Mouse (Mus musculus) megakaryocyte, embryonic 14.5 days (primary cell): Measurements from ENCODE around the gene Klhl23. TPM values are rescaled to one million over a fixed set of nuclear protein-coding genes. Genes with fewer than 3 reads are reported as not detected.
"Not testable (repeated sequence)": the region's sequence is repeated elsewhere in the genome, so short reads cannot be mapped to it uniquely, and the experiment has no call there.

Experiments
- H3K27me3 ChIP-seq: replicated peaks from 2 replicates; pipeline ENCODE3; 2012; ENCODE audit warnings: inconsistent platforms
- H3K36me3 ChIP-seq: replicated peaks from 2 replicates; pipeline ENCODE3; 2012; ENCODE audit warnings: low read length, inconsistent platforms, mixed read lengths
- H3K4me1 ChIP-seq: 2 replicates; pipeline ENCODE4 v1.6.1; 2012; ENCODE audit warnings: inconsistent platforms
- H3K4me3 ChIP-seq: replicated peaks from 2 replicates; pipeline ENCODE3; 2012; ENCODE audit warnings: moderate library complexity, mild to moderate bottlenecking, inconsistent platforms
- H3K9me3 ChIP-seq: 2 replicates; pipeline ENCODE4 v1.6.1; 2012; ENCODE audit warnings: inconsistent platforms
- FLI1 ChIP-seq: IDR thresholded peaks from 2 replicates; pipeline ENCODE4 v1.6.1; 2012; ENCODE audit warnings: low read length, inconsistent platforms, mixed read lengths
- GATA1 ChIP-seq: IDR thresholded peaks from 3 replicates; pipeline ENCODE4 v1.6.1; 2012; ENCODE audit warnings: mixed read lengths, low read length, inconsistent platforms, borderline replicate concordance
- polyA plus RNA-seq: library from polyadenylated mRNA; stranded (reverse); fragments of >175 nt; gene quantifications from 2 replicates; pipeline ENCODE4 v1.2.3, GENCODE M21; 2012; ENCODE audit warnings: low replicate concordance; ENCODE audit not compliant: insufficient read depth

The Klhl23 gene
- 0.20 and 3.8 TPM in 2 replicates for polyA plus RNA-seq

DNA sequence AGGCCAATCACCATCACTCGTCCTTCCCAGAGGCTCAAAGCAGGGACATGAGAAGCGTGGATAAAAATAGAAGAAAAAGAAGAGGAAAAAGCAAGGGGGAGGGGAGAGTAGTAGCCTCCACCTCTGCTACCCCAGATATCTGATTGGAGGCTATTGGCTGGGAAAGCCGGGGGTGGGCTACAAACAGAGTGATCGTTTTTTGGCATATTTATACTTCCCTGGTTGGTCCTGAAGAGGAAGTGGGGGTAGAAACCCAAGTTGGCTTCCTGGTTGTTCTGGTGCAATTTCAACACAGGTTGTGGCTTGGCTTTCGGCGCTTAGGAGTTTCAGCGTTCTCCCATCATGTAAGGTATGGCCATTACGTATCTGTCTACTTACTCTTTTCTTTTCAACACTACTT is at the start of gene Klhl23:
Klhl23 (plus strand) TSS at position 234 of the 400 bp plus-strand sequence.
- Histone ChIP-seq H3K27me3 (no peaks in the 10 kb centered on the region), H3K4me3 (peak within 1 kb of the TSS; percentile 92), H3K36me3 (peaks cover 17% of the 10 kb centered on the region), H3K4me1 (peaks cover 49% of the 10 kb centered on the region), H3K9me3 (no peaks in the 10 kb centered on the region)
- TF ChIP-seq GATA1 (no peak), FLI1 (no peak)

DNA sequence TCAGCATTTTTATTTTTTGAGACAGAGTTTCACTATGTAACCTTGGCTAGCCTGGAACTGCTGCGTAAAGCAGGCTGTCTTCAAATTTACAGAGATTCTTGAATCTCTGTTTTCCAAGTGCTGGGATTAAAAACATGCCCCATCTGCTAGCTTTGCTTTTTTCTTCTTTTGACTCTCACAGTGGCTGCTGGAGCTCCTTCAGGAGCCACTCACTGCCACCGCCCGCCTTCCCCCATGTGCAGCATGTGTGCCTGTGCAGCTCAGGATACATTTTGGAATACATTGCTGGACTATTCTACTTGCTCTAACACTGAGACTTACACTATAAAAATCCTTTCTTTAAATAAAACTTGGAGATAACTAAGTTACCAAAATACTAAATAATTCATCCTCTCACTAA is 48.4 kb upstream of the Klhl23 start:
- Histone ChIP-seq H3K27me3 (no peaks in the 10 kb centered on the region), H3K4me1 (peaks cover 26% of the 10 kb centered on the region), H3K36me3 (peaks cover 9% of the 10 kb centered on the region), H3K4me3 (no peak overlapping the region), H3K9me3 (peaks cover 7% of the 10 kb centered on the region; the same call in 1 of the 2 replicates)
- TF ChIP-seq GATA1: no peak
- TF ChIP-seq FLI1: no peak

DNA sequence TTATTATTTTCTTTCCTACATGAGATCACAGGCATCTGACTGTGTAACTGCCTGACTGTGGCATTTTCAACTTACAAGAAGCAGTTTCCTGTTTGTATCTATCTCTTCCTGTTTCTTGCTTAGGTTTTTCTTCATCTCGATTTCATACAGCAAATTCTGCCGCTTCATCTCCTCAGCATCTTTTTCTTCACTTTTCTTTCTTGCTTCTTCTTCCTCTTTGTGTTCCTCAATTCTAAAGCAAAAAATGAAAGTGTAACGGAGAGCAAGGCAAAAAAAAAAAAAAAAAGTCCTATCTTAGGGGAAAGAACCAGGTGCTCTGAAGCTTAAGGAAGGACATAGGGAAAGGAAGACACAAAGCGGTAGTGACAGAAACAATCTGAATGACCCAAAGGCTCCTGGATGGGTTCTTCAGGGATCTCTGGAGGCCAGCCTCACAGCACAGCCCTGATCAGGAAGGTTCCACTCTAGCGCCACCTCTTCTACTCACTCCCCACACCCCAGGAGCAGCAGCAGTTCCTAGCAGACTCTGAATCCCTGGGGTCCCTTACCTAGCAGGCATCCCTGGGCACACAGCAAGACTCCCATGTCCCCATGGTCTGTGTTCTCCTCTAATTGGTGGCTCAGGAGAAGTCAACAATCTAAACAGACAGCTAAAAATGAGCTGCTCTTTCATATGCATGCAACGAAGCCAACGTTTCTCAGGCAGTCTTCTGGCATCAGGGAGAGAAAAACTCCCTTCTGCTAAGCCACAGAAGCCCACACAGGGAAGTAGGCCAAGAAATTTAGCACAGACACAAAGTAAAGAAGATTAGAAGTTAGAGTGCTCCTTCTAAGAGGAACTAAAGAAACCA is 43.5 kb upstream of the Klhl23 start:
- Histone ChIP-seq H3K27me3 (no peaks in the 10 kb centered on the region), H3K4me1 (peaks cover 19% of the 10 kb centered on the region), H3K4me3 (peak overlapping the region; percentile 59), H3K36me3 (peaks cover 11% of the 10 kb centered on the region), H3K9me3 (peaks cover 4% of the 10 kb centered on the region; the same call in 1 of the 2 replicates)
- no peak for TF ChIP-seq FLI1
- TF ChIP-seq GATA1: no peak

DNA sequence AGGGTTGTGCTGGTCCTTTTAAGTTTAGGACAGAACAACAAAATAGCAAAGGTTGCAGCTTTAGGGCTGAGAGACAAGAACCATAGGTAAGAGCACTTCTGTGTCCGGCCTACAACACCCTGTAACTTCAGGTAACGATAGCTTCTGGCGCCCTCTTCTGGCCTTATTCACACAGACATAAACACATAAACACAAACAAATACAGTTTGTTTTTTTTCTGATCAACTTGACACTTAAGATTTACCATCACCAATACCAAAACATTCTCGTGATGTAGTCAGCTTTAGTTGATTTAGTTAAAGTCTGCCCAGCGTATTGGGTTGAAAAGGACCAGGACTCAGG is 42.9 kb upstream of the Klhl23 start:
- Histone ChIP-seq H3K9me3 (peaks cover 3% of the 10 kb centered on the region; the same call in 1 of the 2 replicates), H3K27me3 (no peaks in the 10 kb centered on the region), H3K4me3 (no peak overlapping the region), H3K36me3 (peaks cover 10% of the 10 kb centered on the region), H3K4me1 (peaks cover 19% of the 10 kb centered on the region)
- TF ChIP-seq FLI1: no peak
- TF ChIP-seq GATA1: no peak

DNA sequence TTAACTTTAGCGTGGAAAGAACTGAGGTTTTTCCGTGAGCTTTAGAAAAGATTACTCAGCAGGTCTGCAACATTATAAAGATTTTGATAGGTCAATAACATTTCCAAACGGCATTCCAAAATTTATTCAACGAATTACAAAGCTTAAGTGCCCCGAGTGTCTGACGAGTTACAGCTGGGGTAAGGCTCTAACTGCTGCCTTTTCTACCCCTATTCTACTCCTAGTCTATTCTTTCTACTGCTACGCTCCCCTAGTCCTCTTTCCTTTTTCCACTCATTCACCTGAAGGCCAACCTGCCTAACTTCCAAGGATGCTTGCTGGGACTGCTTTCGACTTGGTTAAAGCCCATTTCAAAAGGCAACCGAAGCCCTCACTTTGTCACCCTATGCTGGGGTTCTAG is 32.8 kb upstream of the Klhl23 start:
- Histone ChIP-seq H3K27me3 (no peaks in the 10 kb centered on the region), H3K9me3 (no peaks in the 10 kb centered on the region), H3K36me3 (peaks cover 27% of the 10 kb centered on the region), H3K4me1 (peaks cover 16% of the 10 kb centered on the region; the same call in 1 of the 2 replicates), H3K4me3 (peak overlapping the region; percentile 97)
- TF ChIP-seq GATA1: no peak
- TF ChIP-seq FLI1: no peak

DNA sequence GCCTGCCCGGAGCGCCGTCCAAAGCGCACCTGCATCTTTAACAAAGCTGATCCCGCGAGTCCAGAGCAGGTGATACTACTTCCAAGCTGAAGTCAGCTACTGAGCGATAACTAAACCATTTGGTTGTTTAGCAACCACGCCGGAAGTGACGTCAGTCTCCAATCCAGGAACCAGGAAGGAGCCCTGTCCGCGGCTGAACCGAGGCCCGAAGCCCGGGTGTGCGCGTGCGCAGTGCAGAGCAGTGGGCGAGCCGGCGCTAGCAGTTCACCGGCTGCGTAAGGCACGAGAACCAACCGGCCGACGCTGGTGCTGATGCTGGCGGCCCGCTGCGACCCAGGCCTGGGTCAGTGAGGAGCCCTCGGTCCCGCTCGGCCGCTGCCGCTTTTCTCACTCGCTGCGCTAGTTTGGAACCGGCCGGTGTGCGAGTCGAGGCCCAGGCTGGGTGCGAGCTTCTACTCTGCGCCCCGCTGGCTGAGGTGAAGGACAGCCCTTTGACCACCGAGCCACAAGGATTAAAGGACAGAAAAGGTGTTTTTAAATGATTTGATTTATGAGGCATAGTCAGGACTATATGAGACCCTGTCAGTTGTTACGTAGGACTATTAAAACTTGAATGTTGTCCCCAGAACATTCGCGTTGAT is 32.2 kb upstream of the Klhl23 start, which contains the start of the genes Ccdc173 and Phospho2:
Ccdc173 (minus strand) TSS at position 147 of the 641 bp plus-strand sequence.
Phospho2 (plus strand) TSS at position 195 of the 641 bp plus-strand sequence.
- H3K4me3 ChIP-seq: peak within 1 kb of the TSS; percentile 97
- no peaks in the 10 kb centered on the region for H3K27me3 ChIP-seq
- H3K36me3 ChIP-seq: peaks cover 28% of the 10 kb centered on the region
- H3K4me1 ChIP-seq: peaks cover 16% of the 10 kb centered on the region; the same call in 1 of the 2 replicates
- H3K9me3 ChIP-seq: no peaks in the 10 kb centered on the region
- TF ChIP-seq FLI1: 0 out of 2 replicates have a peak, but pooled peaks have one; percentile 24
- no peak for TF ChIP-seq GATA1

DNA sequence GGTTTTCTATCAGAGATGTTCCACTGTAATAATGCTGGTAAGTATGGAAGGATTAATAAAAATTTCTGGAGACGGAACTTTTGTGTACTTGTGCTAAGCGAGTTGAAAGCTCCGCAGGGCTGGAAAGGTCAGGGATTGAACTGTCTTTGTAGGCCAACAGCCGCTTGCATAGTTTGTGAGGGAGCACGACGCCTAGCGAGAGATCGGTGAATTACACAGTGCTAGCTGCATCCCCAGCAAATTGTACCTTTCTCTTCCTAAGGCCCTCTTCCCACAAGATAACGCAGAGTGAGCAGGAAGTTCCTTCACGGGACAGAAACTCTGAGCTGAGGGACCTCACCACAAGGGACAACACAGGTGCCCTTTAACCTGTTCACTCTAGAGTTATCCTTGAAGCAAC is 31.5 kb upstream of the Klhl23 start:
- TF ChIP-seq FLI1 (no peak), GATA1 (no peak)
- H3K9me3 ChIP-seq: no peaks in the 10 kb centered on the region

DNA sequence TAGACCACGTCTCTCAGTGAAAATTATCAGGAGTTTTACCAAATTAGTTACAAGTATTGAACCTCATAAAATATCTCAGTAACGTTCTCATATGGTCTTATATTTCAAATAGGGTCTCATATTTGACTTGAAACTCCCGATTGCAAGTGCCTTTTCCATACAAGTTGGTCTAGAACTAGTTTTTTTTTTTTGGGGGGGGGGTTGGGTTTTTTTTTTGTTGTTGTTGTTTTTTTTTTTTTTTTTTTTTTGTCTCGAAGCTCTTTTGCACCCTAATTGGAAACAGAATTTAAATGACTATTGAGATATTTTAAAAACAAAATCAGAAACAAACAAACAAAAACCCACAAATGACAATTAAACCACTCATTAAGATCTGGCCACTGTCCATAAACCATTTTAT is 31.0 kb upstream of the Klhl23 start:
- H3K4me3 ChIP-seq: no peak overlapping the region
- H3K27me3 ChIP-seq: no peaks in the 10 kb centered on the region
- H3K9me3 ChIP-seq: no peaks in the 10 kb centered on the region
- H3K36me3 ChIP-seq: peaks cover 40% of the 10 kb centered on the region
- H3K4me1 ChIP-seq: peaks cover 16% of the 10 kb centered on the region; the same call in 1 of the 2 replicates
- TF ChIP-seq FLI1 (no peak), GATA1 (no peak)

More for the DNA sequence above, 31.5 kb upstream of the Klhl23 start:
- peaks cover 16% of the 10 kb centered on the region; the same call in 1 of the 2 replicates for H3K4me1 ChIP-seq
- H3K4me3 ChIP-seq: peak overlapping the region; percentile 97
- H3K36me3 ChIP-seq: peaks cover 36% of the 10 kb centered on the region
- H3K27me3 ChIP-seq: no peaks in the 10 kb centered on the region

DNA sequence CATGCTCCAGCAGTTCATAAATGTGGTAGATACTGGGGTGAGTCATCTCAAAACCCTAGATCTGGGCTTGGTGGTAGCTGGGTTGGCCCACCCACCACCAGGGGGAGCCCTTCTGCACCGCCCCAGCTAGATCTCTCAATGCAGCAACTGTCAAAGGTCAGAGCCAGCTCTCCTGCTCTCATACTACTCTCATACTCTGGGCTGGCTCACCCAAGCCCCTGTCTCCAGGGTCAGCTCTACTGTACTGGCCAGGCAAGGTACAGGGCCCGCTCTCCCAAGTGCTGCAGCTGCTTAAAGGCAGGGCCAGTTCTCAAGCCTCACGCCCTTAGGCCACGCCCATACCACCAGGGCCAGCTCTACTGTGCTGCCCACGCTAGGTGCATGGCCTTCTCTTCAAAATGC is 18.8 kb upstream of the Klhl23 start:
- Histone ChIP-seq H3K27me3 (no peaks in the 10 kb centered on the region), H3K36me3 (no peaks in the 10 kb centered on the region), H3K4me3 (peak overlapping the region; percentile 0), H3K9me3 (peaks cover 5% of the 10 kb centered on the region; the same call in 1 of the 2 replicates), H3K4me1 (peaks cover 12% of the 10 kb centered on the region)
- TF ChIP-seq GATA1: no peak
- no peak for TF ChIP-seq FLI1

DNA sequence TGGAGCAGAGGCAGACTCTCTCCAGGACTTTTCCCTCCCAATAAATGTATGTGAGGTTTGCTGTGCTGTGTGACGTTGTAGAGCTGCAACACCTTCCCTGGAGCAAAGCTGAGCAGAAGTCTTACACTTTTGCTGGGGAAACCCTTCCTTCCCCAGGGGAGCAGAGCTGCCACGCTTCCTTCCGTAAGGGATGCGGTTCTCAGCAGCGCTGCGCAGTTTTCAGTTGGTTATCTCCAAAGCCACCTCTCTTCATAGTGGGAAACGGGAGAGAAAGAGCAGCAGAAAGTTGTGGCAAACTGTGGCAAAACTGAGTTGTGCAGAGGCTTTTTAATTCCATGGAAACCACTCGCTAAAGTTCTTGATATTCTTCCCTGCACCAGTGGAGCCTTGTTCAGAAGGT is 18.0 kb upstream of the Klhl23 start:
- peaks cover 12% of the 10 kb centered on the region for H3K4me1 ChIP-seq
- TF ChIP-seq GATA1: no peak
- no peak for TF ChIP-seq FLI1
- no peak overlapping the region for H3K4me3 ChIP-seq
- peaks cover 5% of the 10 kb centered on the region; the same call in 1 of the 2 replicates for H3K9me3 ChIP-seq
- H3K36me3 ChIP-seq: no peaks in the 10 kb centered on the region
- H3K27me3 ChIP-seq: no peaks in the 10 kb centered on the region

DNA sequence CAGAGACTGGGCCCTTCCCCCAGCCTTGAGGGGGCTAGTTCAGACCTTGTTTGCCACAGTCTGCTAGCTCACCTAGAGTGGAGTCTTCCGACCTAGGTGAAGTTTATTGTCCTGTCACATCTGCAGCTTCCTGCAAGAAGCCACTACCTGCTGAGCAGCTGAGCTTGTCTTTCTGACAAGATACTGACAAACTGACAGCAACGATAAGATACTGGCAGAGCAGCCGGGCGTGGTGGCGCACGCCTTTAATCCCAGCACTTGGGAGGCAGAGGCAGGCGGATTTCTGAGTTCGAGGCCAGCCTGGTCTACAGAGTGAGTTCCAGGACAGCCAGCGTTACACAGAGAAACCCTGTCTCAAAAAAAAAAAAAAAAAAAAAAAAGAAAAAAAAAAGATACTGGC is 17.1 kb upstream of the Klhl23 start:
- not testable (repeated sequence) for H3K36me3 ChIP-seq, H3K9me3 ChIP-seq, H3K27me3 ChIP-seq, H3K4me3 ChIP-seq
- peaks cover 12% of the 10 kb centered on the region for H3K4me1 ChIP-seq
